Mouse (Mus musculus): ENCODE data around the gene Ciao2a.

Gene Ciao2a

GRCm38 (mm10) chr9:66120106-66120505 lies 6.3 kb upstream of the Ciao2a start:
- DNase-seq (ENCODE audit: low spot score in 2 of 2), result no peak

GRCm38 (mm10) chr9:66120945-66121344 lies 5.5 kb upstream of the Ciao2a start:
- no peak for DNase-seq (ENCODE audit: low spot score in 2 of 2)

GRCm38 (mm10) chr9:66121421-66121820 lies 5.0 kb upstream of the Ciao2a start:
- DNase-seq (ENCODE audit: low spot score in 2 of 2), result no peak

GRCm38 (mm10) chr9:66123648-66124047 lies 2.8 kb upstream of the Ciao2a start:
- no peak for DNase-seq (ENCODE audit: low spot score in 2 of 2)

GRCm38 (mm10) chr9:66124111-66124531 lies 2.3 kb upstream of the Ciao2a start:
- DNase-seq (ENCODE audit: low spot score in 2 of 2), result no peak

- DNase-seq (ENCODE audit: low spot score in 2 of 2), result peak; percentile 85 to 95
Observed at GRCm38 (mm10) chr9:66124681-66125542, 1.5 kb upstream of the Ciao2a start.

- DNase-seq (ENCODE audit: low spot score in 2 of 2), result no peak
Observed at GRCm38 (mm10) chr9:66125543-66126455, 612 bp upstream of the Ciao2a start.

- DNase-seq (ENCODE audit: low spot score in 2 of 2), result no peak
Observed at GRCm38 (mm10) chr9:66127193-66127546, 759 bp downstream of the Ciao2a start.

GRCm38 (mm10) chr9:66127884-66128283 lies 1.5 kb downstream of the Ciao2a start:
- DNase-seq (ENCODE audit: low spot score in 2 of 2), result no peak

GRCm38 (mm10) chr9:66131466-66131865 lies 5.1 kb downstream of the Ciao2a start:
- no peak for DNase-seq (ENCODE audit: low spot score in 2 of 2)

- no peak for DNase-seq (ENCODE audit: low spot score in 2 of 2)
Observed at GRCm38 (mm10) chr9:66135967-66136366, 9.6 kb downstream of the Ciao2a start.

- DNase-seq (ENCODE audit: low spot score in 2 of 2), result no peak
Observed at GRCm38 (mm10) chr9:66138193-66138592, 11.8 kb downstream of the Ciao2a start.

- DNase-seq (ENCODE audit: low spot score in 2 of 2), result no peak
Observed at GRCm38 (mm10) chr9:66142265-66142664, 15.9 kb downstream of the Ciao2a start.

GRCm38 (mm10) chr9:66144248-66144647 lies 17.8 kb downstream of the Ciao2a start:
- DNase-seq (ENCODE audit: low spot score in 2 of 2), result peak; percentile 57 to 74

- no peak for DNase-seq (ENCODE audit: low spot score in 2 of 2)
Observed at GRCm38 (mm10) chr9:66146141-66146540, 19.7 kb downstream of the Ciao2a start.

GRCm38 (mm10) chr9:66152011-66152410 lies 25.6 kb downstream of the Ciao2a start:
- no peak for DNase-seq (ENCODE audit: low spot score in 2 of 2)

GRCm38 (mm10) chr9:66153594-66153993 lies 27.2 kb downstream of the Ciao2a start:
- DNase-seq (ENCODE audit: low spot score in 2 of 2), result no peak

- DNase-seq (ENCODE audit: low spot score in 2 of 2), result no peak
Observed at GRCm38 (mm10) chr9:66154013-66154412, 27.6 kb downstream of the Ciao2a start.

- DNase-seq (ENCODE audit: low spot score in 2 of 2), result no peak
Observed at GRCm38 (mm10) chr9:66155534-66155933, 29.1 kb downstream of the Ciao2a start.

- DNase-seq (ENCODE audit: low spot score in 2 of 2), result peak; percentile 50 to 66
Observed at GRCm38 (mm10) chr9:66157958-66158830, 31.8 kb downstream of the Ciao2a start, which contains the start of gene Dapk2. Gene Dapk2 (plus strand): TSS chr9:66158223.

- no peak for DNase-seq (ENCODE audit: low spot score in 2 of 2)
Observed at GRCm38 (mm10) chr9:66158885-66159430, 32.5 kb downstream of the Ciao2a start.

Measured in cerebellum, postnatal 4 days (tissue).